Mouse (Mus musculus): ENCODE results near the gene Il18bp.
"Not testable (repeated sequence)": the region's sequence is repeated elsewhere in the genome, so short reads cannot be mapped to it uniquely, and the experiment has no call there.

The Il18bp gene

GRCm38 (mm10) chr7:102018590-102018989 is at the start of gene Il18bp:
Gene Il18bp, minus strand, starts transcription at chr7:102018690.
- DNase-seq = no peak

- no peak for DNase-seq
These were observed 47.9 kb upstream of the Il18bp start for GRCm38 (mm10) chr7:102066363-102066762.

GRCm38 (mm10) chr7:102065046-102065891 is 46.8 kb upstream of the Il18bp start, which contains the start of the genes Rnf121, Xndc1 and Xntrpc:
Gene Rnf121, minus strand, starts transcription at chr7:102065469.
Gene Xndc1, plus strand, starts transcription at chr7:102065511.
Gene Xntrpc, plus strand, starts transcription at chr7:102065713.
- DNase-seq = peak; percentile 93

- DNase-seq = no peak
These were observed 46.2 kb upstream of the Il18bp start for GRCm38 (mm10) chr7:102064655-102065045.

GRCm38 (mm10) chr7:102063891-102064290 is 45.4 kb upstream of the Il18bp start:
- DNase-seq = no peak

- no peak for DNase-seq
These were observed 43.7 kb upstream of the Il18bp start for GRCm38 (mm10) chr7:102062203-102062602.

GRCm38 (mm10) chr7:102061353-102061752 is 42.9 kb upstream of the Il18bp start:
- DNase-seq = no peak

GRCm38 (mm10) chr7:102048524-102048923 is 30.0 kb upstream of the Il18bp start:
- not testable (repeated sequence) for DNase-seq

GRCm38 (mm10) chr7:102042314-102042713 is 23.8 kb upstream of the Il18bp start:
- no peak for DNase-seq

GRCm38 (mm10) chr7:102037318-102037717 is 18.8 kb upstream of the Il18bp start:
- no peak for DNase-seq

- no peak for DNase-seq
These were observed 17.0 kb upstream of the Il18bp start for GRCm38 (mm10) chr7:102035534-102035933.

GRCm38 (mm10) chr7:102034904-102035303 is 16.4 kb upstream of the Il18bp start:
- no peak for DNase-seq

- DNase-seq = no peak
These were observed 7.0 kb upstream of the Il18bp start for GRCm38 (mm10) chr7:102025187-102026119.

- DNase-seq = no peak
These were observed 5.3 kb upstream of the Il18bp start for GRCm38 (mm10) chr7:102023821-102024220.

- not testable (repeated sequence) for DNase-seq
These were observed 2.4 kb upstream of the Il18bp start for GRCm38 (mm10) chr7:102020934-102021333.

GRCm38 (mm10) chr7:102019362-102019761 is 872 bp upstream of the Il18bp start:
- no peak for DNase-seq

GRCm38 (mm10) chr7:102018034-102018433 is 456 bp downstream of the Il18bp start:
- DNase-seq = no peak

- DNase-seq = no peak
These were observed 1.0 kb downstream of the Il18bp start for GRCm38 (mm10) chr7:102017452-102017851.

GRCm38 (mm10) chr7:102016936-102017335 is 1.6 kb downstream of the Il18bp start:
- no peak for DNase-seq

- no peak for DNase-seq
These were observed 3.5 kb downstream of the Il18bp start for GRCm38 (mm10) chr7:102014995-102015394.

GRCm38 (mm10) chr7:102013416-102013815 is 5.1 kb downstream of the Il18bp start:
- no peak for DNase-seq

GRCm38 (mm10) chr7:102011855-102012254 is 6.6 kb downstream of the Il18bp start:
- no peak for DNase-seq

GRCm38 (mm10) chr7:102006520-102006919 is 12.0 kb downstream of the Il18bp start:
- no peak for DNase-seq
